Mouse (Mus musculus): ENCODE measurements around the gene Olfr1386. TPM values are rescaled to one million over a fixed set of nuclear protein-coding genes. Genes with fewer than 3 reads are reported as not detected.

Olfr1386 gene
- total RNA-seq (2023): not detected in 2 replicates

GRCm38 (mm10) chr11:49464746-49465145 lies at the start of gene Olfr1386:
Gene Olfr1386 (plus strand): TSS chr11:49465046.

GRCm38 (mm10) chr11:49422767-49423166 lies 42.1 kb upstream of the Olfr1386 start, which contains the start of gene Olfr1389:
Gene Olfr1389 (plus strand): TSS chr11:49423067.

GRCm38 (mm10) chr11:49436411-49436810 lies 28.4 kb upstream of the Olfr1386 start, which contains the start of gene Olfr1388:
Gene Olfr1388 (plus strand): TSS chr11:49436624.

GRCm38 (mm10) chr11:49455043-49455442 lies 9.8 kb upstream of the Olfr1386 start, which contains the start of gene Olfr1387:
Gene Olfr1387 (plus strand): TSS chr11:49455343.

GRCm38 (mm10) chr11:49488770-49489169 lies 23.9 kb downstream of the Olfr1386 start, which contains the start of gene Olfr1385:
Gene Olfr1385 (plus strand): TSS chr11:49489070.

GRCm38 (mm10) chr11:49519348-49519747 lies 54.5 kb downstream of the Olfr1386 start, which contains the start of gene Olfr1383:
Gene Olfr1383 (plus strand): TSS chr11:49519648.

Other genes starting within 250 kb of the Olfr1386 start
- gene Mgat1, start 220.9 kb upstream of the Olfr1386 start, total RNA-seq (2023): 58.0 and 75.5 TPM in 2 replicates
- 0.32 TPM in 1 of 2 replicates, not detected in the other for gene Olfr1393, start 186.7 kb upstream of the Olfr1386 start, total RNA-seq (2023)
- not detected in 2 replicates for gene Olfr1392, start 179.8 kb upstream of the Olfr1386 start, total RNA-seq (2023)
- gene Olfr10, start 160.3 kb upstream of the Olfr1386 start, total RNA-seq (2023): not detected in 2 replicates
- not detected in 2 replicates for gene Olfr1391, start 142.3 kb upstream of the Olfr1386 start, total RNA-seq (2023)
- gene Olfr1390, start 129.9 kb upstream of the Olfr1386 start, total RNA-seq (2023): not detected in 2 replicates
- not detected in 2 replicates for gene Olfr1389, start 42.0 kb upstream of the Olfr1386 start, total RNA-seq (2023)
- 0.16 TPM in 2 replicates for gene Olfr1388, start 28.4 kb upstream of the Olfr1386 start, total RNA-seq (2023)
- gene Olfr1387, start 9.7 kb upstream of the Olfr1386 start, total RNA-seq (2023): not detected in 2 replicates
- not detected in 2 replicates for gene Olfr1385, start 24.0 kb downstream of the Olfr1386 start, total RNA-seq (2023)
- gene Olfr1384, start 41.7 kb downstream of the Olfr1386 start, total RNA-seq (2023): not detected in 2 replicates
- not detected in 2 replicates for gene Olfr1383, start 54.6 kb downstream of the Olfr1386 start, total RNA-seq (2023)
- not detected in 2 replicates for gene Olfr1382, start 63.2 kb downstream of the Olfr1386 start, total RNA-seq (2023)
- gene Olfr1381, start 78.4 kb downstream of the Olfr1386 start, total RNA-seq (2023): not detected in 2 replicates
- not detected in 2 replicates for gene Olfr1380, start 91.8 kb downstream of the Olfr1386 start, total RNA-seq (2023)
- 0.07 and 0.16 TPM in 2 replicates for gene Flt4, start 144.2 kb downstream of the Olfr1386 start, total RNA-seq (2023)
- gene Scgb3a1, start 198.6 kb downstream of the Olfr1386 start, total RNA-seq (2023): not detected in 2 replicates
- 39.3 and 42.8 TPM in 2 replicates for gene Cnot6, start 247.7 kb downstream of the Olfr1386 start, total RNA-seq (2023)